Mouse (Mus musculus): Measurements from ENCODE around the gene Idnk. TPM values are rescaled to one million over a fixed set of nuclear protein-coding genes. Genes with fewer than 3 reads are reported as not detected.

Gene Idnk
- total RNA-seq, 2 experiments from 2014 or later, result 25.0 to 26.6 TPM

Other genes starting within 250 kb of the Idnk start
- gene Spock1, start 249.3 kb upstream of the Idnk start, total RNA-seq (2021), result under 1 TPM; 0.08 to 0.17 TPM
- 1 to 10 TPM; 1.7 to 2.5 TPM for gene Klhl3, start 44.1 kb upstream of the Idnk start, total RNA-seq (2021)
- gene Hnrnpa0, start 29.1 kb upstream of the Idnk start, total RNA-seq (2021), result 10 to 100 TPM; 62.0 to 76.3 TPM
- 10 to 100 TPM; 47.8 to 49.6 TPM for gene Ubqln1, start 58.0 kb downstream of the Idnk start, total RNA-seq (2021)
- gene Gkap1, start 118.0 kb downstream of the Idnk start, total RNA-seq (2021), result 10 to 100 TPM; 21.7 to 23.5 TPM
- under 1 TPM; 0.06 to 0.08 TPM for gene Kif27, start 201.5 kb downstream of the Idnk start, total RNA-seq (2021)
- 10 to 100 TPM; 14.8 to 17.1 TPM for gene 2210016F16Rik, start 227.6 kb downstream of the Idnk start, total RNA-seq (2021)
- 10 to 100 TPM in 1 of 2 experiments, 1 to 10 TPM in 1; 8.6 to 10.1 TPM for gene Rmi1, start 244.6 kb downstream of the Idnk start, total RNA-seq (2021)
- gene Hnrnpk, start 245.7 kb downstream of the Idnk start, total RNA-seq (2021), result 100 to 1,000 TPM; 414 to 472 TPM